Mouse (Mus musculus) heart, embryonic 12.5 days (tissue): ENCODE results near the gene Tnf. TPM values are rescaled to one million over a fixed set of nuclear protein-coding genes. Genes with fewer than 3 reads are reported as not detected.
A peak's percentile ranks its signal among the peaks of the same experiment; 100 is the strongest.
"Not testable (repeated sequence)": the region's sequence is repeated elsewhere in the genome, so short reads cannot be mapped to it uniquely, and the experiment has no call there.

Source experiments
- ATAC-seq: fragments of 200-750 bp; cut with Nextera tagmentation; 2 replicates; pipeline ENCODE4 v1.8.0; 2017; ENCODE audit warnings: moderate TSS enrichment, moderate library complexity; ENCODE audit not compliant: insufficient number of reproducible peaks, low FRiP score
- H3K27ac ChIP-seq: fragments of 300-500 bp; sonication (generic); 2 replicates; pipeline ENCODE4 v1.5.1; 2016; ENCODE audit warnings: mild to moderate bottlenecking, moderate library complexity; ENCODE audit not compliant: poor library complexity, severe bottlenecking
- H3K27me3 ChIP-seq: fragments of 300-500 bp; sonication (generic); replicated peaks from 2 replicates; pipeline ENCODE4 v1.6.1; 2016; ENCODE audit warnings: mild to moderate bottlenecking, moderate library complexity
- H3K36me3 ChIP-seq: fragments of 300-500 bp; sonication (generic); 2 replicates; pipeline ENCODE4 v1.6.1; 2016; ENCODE audit warnings: mild to moderate bottlenecking, moderate library complexity
- H3K4me1 ChIP-seq: fragments of 300-500 bp; sonication (generic); replicated peaks from 2 replicates; pipeline ENCODE4 v1.6.1; 2016; ENCODE audit warnings: mild to moderate bottlenecking
- H3K4me2 ChIP-seq: fragments of 300-500 bp; sonication (generic); 2 replicates; pipeline ENCODE4 v1.6.1; 2016; ENCODE audit warnings: mild to moderate bottlenecking, moderate library complexity
- H3K4me3 ChIP-seq: fragments of 300-500 bp; sonication (generic); 2 replicates; pipeline ENCODE4 v1.5.1; 2016; ENCODE audit warnings: mild to moderate bottlenecking
- H3K9ac ChIP-seq: fragments of 300-500 bp; sonication (generic); 2 replicates; pipeline ENCODE4 v1.6.1; 2016; ENCODE audit warnings: mild to moderate bottlenecking, moderate library complexity
- H3K9me3 ChIP-seq: fragments of 300-500 bp; sonication (generic); replicated peaks from 2 replicates; pipeline ENCODE4 v1.6.1; 2016; ENCODE audit warnings: mild to moderate bottlenecking, moderate library complexity
- WGBS: fragments of 180-500 bp; shearing (Covaris S2); methylation state at CpG from one replicate; pipeline ENCODE4 v1.1.7; 2016; 5-methylcytosine and 5-hydroxymethylcytosine counted together
- polyA plus RNA-seq: library from polyadenylated mRNA; unstranded; fragments of >200 nt; fragmentation: Nextera tagmentation; extraction: Ambion mirVana; gene quantifications from 2 replicates; pipeline ENCODE4 v1.2.1, GENCODE M21; 2016

Tnf gene
- polyA plus RNA-seq, 1 experiment from 2014 or later: not detected

GRCm38 (mm10) chr17:35241305-35242014 is 39.7 kb upstream of the Tnf start, which contains the start of gene Ddx39b:
Gene Ddx39b, plus strand, starts transcription at chr17:35241746.
- peaks cover 35% of the 10 kb centered on the region for H3K36me3 ChIP-seq
- peak; percentile 91 for ATAC-seq
- peak within 1 kb of the TSS; percentile 95 for H3K4me2 ChIP-seq
- WGBS: under 1% methylated on average over 68 of the region's 69 CpGs
- peak within 1 kb of the TSS; percentile 99 for H3K27ac ChIP-seq
- peak within 1 kb of the TSS; percentile 89 for H3K4me3 ChIP-seq
- H3K9ac ChIP-seq: peak within 1 kb of the TSS; percentile 99
- H3K9me3 ChIP-seq: no peaks in the 10 kb centered on the region
- H3K27me3 ChIP-seq: no peaks in the 10 kb centered on the region
- H3K4me1 ChIP-seq: peaks cover 48% of the 10 kb centered on the region

- Histone ChIP-seq H3K4me2 (peak overlapping the region; percentile 95), H3K4me1 (peaks cover 41% of the 10 kb centered on the region), H3K9me3 (no peaks in the 10 kb centered on the region), H3K9ac (peak overlapping the region; percentile 64; the same call in 1 of the 2 replicates), H3K36me3 (peaks cover 27% of the 10 kb centered on the region), H3K4me3 (peak overlapping the region; percentile 89), H3K27ac (peak overlapping the region; percentile 99), H3K27me3 (no peaks in the 10 kb centered on the region)
- WGBS: 34% methylated on average over 12 of the region's 12 CpGs
- no peak for ATAC-seq
Observed at GRCm38 (mm10) chr17:35240384-35241304, 38.8 kb upstream of the Tnf start.

GRCm38 (mm10) chr17:35239700-35240099 is 37.9 kb upstream of the Tnf start:
- Histone ChIP-seq H3K4me2 (no peak overlapping the region), H3K27me3 (no peaks in the 10 kb centered on the region), H3K27ac (no peak overlapping the region), H3K36me3 (peaks cover 18% of the 10 kb centered on the region), H3K9ac (no peak overlapping the region), H3K9me3 (no peaks in the 10 kb centered on the region), H3K4me1 (peaks cover 34% of the 10 kb centered on the region), H3K4me3 (no peak overlapping the region)
- no peak for ATAC-seq
- WGBS: 76% methylated on average over 5 of the region's 5 CpGs

- Histone ChIP-seq H3K9ac (no peak overlapping the region), H3K4me2 (no peak overlapping the region), H3K4me3 (no peak overlapping the region), H3K36me3 (peaks cover 3% of the 10 kb centered on the region; the same call in 1 of the 2 replicates), H3K27me3 (no peaks in the 10 kb centered on the region), H3K27ac (no peak overlapping the region), H3K9me3 (no peaks in the 10 kb centered on the region), H3K4me1 (peaks cover 34% of the 10 kb centered on the region)
- 82% methylated on average over 12 of the region's 12 CpGs for WGBS
- ATAC-seq: no peak
Observed at GRCm38 (mm10) chr17:35237504-35237903, 35.7 kb upstream of the Tnf start.

- Histone ChIP-seq H3K36me3 (peaks cover 5% of the 10 kb centered on the region; the same call in 1 of the 2 replicates), H3K9me3 (no peaks in the 10 kb centered on the region), H3K4me2 (no peak overlapping the region), H3K4me1 (peaks cover 39% of the 10 kb centered on the region), H3K9ac (peak overlapping the region; percentile 96; the same call in 1 of the 2 replicates), H3K4me3 (no peak overlapping the region), H3K27ac (no peak overlapping the region), H3K27me3 (no peaks in the 10 kb centered on the region)
- WGBS: 70% methylated on average over 9 of the region's 9 CpGs
- ATAC-seq: no peak
Observed at GRCm38 (mm10) chr17:35236996-35237395, 35.2 kb upstream of the Tnf start.

GRCm38 (mm10) chr17:35236390-35236746 is 34.6 kb upstream of the Tnf start:
- Histone ChIP-seq H3K4me3 (peak overlapping the region; percentile 70), H3K9ac (peak overlapping the region; percentile 96), H3K4me2 (peak overlapping the region; percentile 89), H3K36me3 (peaks cover 6% of the 10 kb centered on the region), H3K4me1 (peaks cover 42% of the 10 kb centered on the region), H3K27ac (peak overlapping the region; percentile 96), H3K9me3 (no peaks in the 10 kb centered on the region), H3K27me3 (no peaks in the 10 kb centered on the region)
- peak; percentile 68 for ATAC-seq
- WGBS: 1% methylated on average over 18 of the region's 18 CpGs

GRCm38 (mm10) chr17:35235614-35236389 is 34.0 kb upstream of the Tnf start, which contains the start of gene Nfkbil1:
Gene Nfkbil1, minus strand, starts transcription at chr17:35235792.
- H3K4me2 ChIP-seq: peak within 1 kb of the TSS; percentile 89
- peak within 1 kb of the TSS; percentile 70 for H3K4me3 ChIP-seq
- no peaks in the 10 kb centered on the region for H3K9me3 ChIP-seq
- ATAC-seq: peak; percentile 86
- H3K27me3 ChIP-seq: no peaks in the 10 kb centered on the region
- H3K9ac ChIP-seq: peak within 1 kb of the TSS; percentile 96
- peaks cover 41% of the 10 kb centered on the region for H3K4me1 ChIP-seq
- peak within 1 kb of the TSS; percentile 96 for H3K27ac ChIP-seq
- H3K36me3 ChIP-seq: peaks cover 11% of the 10 kb centered on the region
- WGBS: under 1% methylated on average over 35 of the region's 35 CpGs

GRCm38 (mm10) chr17:35234903-35235302 is 33.1 kb upstream of the Tnf start:
- peaks cover 32% of the 10 kb centered on the region for H3K4me1 ChIP-seq
- 4% methylated on average over 31 of the region's 31 CpGs for WGBS
- peak overlapping the region; percentile 70 for H3K4me3 ChIP-seq
- no peaks in the 10 kb centered on the region for H3K27me3 ChIP-seq
- no peaks in the 10 kb centered on the region for H3K9me3 ChIP-seq
- peak overlapping the region; percentile 96 for H3K9ac ChIP-seq
- H3K4me2 ChIP-seq: peak overlapping the region; percentile 89
- peak overlapping the region; percentile 96 for H3K27ac ChIP-seq
- peaks cover 18% of the 10 kb centered on the region for H3K36me3 ChIP-seq
- ATAC-seq: peak; percentile 23; the same call in 1 of the 2 replicates

- H3K9me3 ChIP-seq, ATAC-seq, H3K27me3 ChIP-seq: not testable (repeated sequence)
- Histone ChIP-seq H3K9ac (0 out of 2 replicates have a peak overlapping the region, but pooled peaks have one; percentile 96), H3K4me1 (peaks cover 31% of the 10 kb centered on the region), H3K4me2 (peak overlapping the region; percentile 89), H3K4me3 (peak overlapping the region; percentile 70), H3K27ac (peak overlapping the region; percentile 96), H3K36me3 (peaks cover 27% of the 10 kb centered on the region)
- WGBS: 84% methylated on average over 7 of the region's 7 CpGs
Observed at GRCm38 (mm10) chr17:35234090-35234489, 32.3 kb upstream of the Tnf start.

- Histone ChIP-seq H3K4me3 (peak within 1 kb of the TSS; percentile 70), H3K27ac (peak within 1 kb of the TSS; percentile 96), H3K36me3 (peaks cover 34% of the 10 kb centered on the region), H3K9me3 (no peaks in the 10 kb centered on the region), H3K27me3 (no peaks in the 10 kb centered on the region), H3K4me1 (peaks cover 31% of the 10 kb centered on the region), H3K9ac (peak within 1 kb of the TSS; percentile 96), H3K4me2 (peak within 1 kb of the TSS; percentile 89)
- WGBS: 62% methylated on average over 18 of the region's 18 CpGs
- no peak for ATAC-seq
Observed at GRCm38 (mm10) chr17:35233114-35233980, 31.5 kb upstream of the Tnf start, which contains the start of gene Atp6v1g2. Gene Atp6v1g2, plus strand, starts transcription at chr17:35233660.
